Mouse (Mus musculus): ENCODE data around the gene Rlbp1.

DNA sequence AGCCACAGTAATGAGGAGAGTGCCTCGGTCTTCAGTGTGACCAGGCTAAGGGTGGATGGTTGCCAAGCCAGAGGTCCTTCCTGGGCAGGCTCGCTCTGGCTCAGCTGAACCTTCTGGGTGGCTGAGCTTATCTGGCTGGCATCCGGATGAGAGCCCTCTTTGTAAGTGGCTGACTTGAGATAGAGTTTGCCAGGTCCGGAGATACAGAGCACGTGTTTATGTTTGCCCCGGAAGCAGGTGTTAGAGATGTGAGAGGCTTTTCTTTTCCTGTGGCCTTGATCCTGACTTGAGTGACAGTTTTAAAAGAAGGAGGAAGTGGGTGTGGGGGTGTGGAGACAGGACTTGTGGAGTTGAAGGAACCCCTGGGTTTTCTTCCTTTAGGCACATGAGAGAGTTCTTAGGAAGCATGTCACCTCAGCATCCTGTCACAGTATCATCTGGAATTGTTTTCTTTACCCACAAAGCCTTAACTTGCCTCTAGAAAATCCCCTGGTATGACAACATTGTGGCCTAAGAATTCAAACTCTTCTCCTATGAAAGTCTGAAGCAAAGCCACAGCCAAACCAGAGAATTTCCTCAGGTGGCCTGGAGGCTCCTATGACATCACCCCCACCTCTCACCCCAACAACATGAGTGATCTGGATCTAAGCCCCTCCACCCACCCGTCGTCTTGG lies 23.3 kb downstream of the Rlbp1 start:
- TF ChIP-seq POLR2A (IDR thresholded peaks at IDR 0.05; ENCODE audit: insufficient read depth, low read depth, low read length) (no peak), CTCF (IDR thresholded peaks at IDR 0.05) (no peak), EP300 (IDR thresholded peaks at IDR 0.05; ENCODE audit: insufficient read depth, low read depth, low read length) (peak; percentile 66; the same call in 1 of the 2 replicates)
